Mouse (Mus musculus): ENCODE measurements around the gene Arpp19. TPM values are rescaled to one million over a fixed set of nuclear protein-coding genes. Genes with fewer than 3 reads are reported as not detected.
A peak's percentile ranks its signal among the peaks of the same experiment; 100 is the strongest.

The Arpp19 gene
- polyA plus RNA-seq, 2 experiments = 31.4 to 156 TPM

- H3K4me1 ChIP-seq (replicated peaks; ENCODE audit: control insufficient read depth in 2 of 2, insufficient read depth in 2 of 2, low read length in 1 of 2) = no peaks in the 10 kb centered on the region
- 64% methylated on average over 1 of the region's 1 CpGs for WGBS (ENCODE audit: insufficient replicate concordance)
- H3K27me3 ChIP-seq (ENCODE audit: control insufficient read depth, insufficient read depth, low read length) = no peaks in the 10 kb centered on the region
Measured at GRCm38 (mm10) chr9:75092134-75092533, 54.7 kb downstream of the Arpp19 start.

GRCm38 (mm10) chr9:75094762-75095161, 57.3 kb downstream of the Arpp19 start:
- ATAC-seq (ENCODE audit: insufficient read depth) (no peak), DNase-seq (ENCODE audit: low read depth in 3 of 3, low spot score in 3 of 3) (peak in 1 of 3 experiments; percentile 24)
- Histone ChIP-seq H3K4me3 (ENCODE audit: insufficient read depth in 1 of 2, low read depth in 2 of 2, low read length in 2 of 2) (no peak overlapping the region), H3K4me2 (ENCODE audit: low read depth) (no peak overlapping the region), H3K9ac (replicated peaks) (no peak overlapping the region), H3K27me3 (ENCODE audit: control insufficient read depth, insufficient read depth, low read length) (no peaks in the 10 kb centered on the region), H3K9me3 (ENCODE audit: control insufficient read depth, low read length) (no peaks in the 10 kb centered on the region), H3K27ac (no peak overlapping the region), H3K36me3 (replicated peaks; ENCODE audit: control insufficient read depth, insufficient read depth, low read depth) (no peaks in the 10 kb centered on the region), H3K4me1 (replicated peaks; ENCODE audit: control insufficient read depth in 2 of 2, insufficient read depth in 2 of 2, low read length in 1 of 2) (no peaks in the 10 kb centered on the region)
- no peak for TF ChIP-seq EP300 (IDR thresholded peaks at IDR 0.05; ENCODE audit: low read depth)
- no peak for TF ChIP-seq CTCF (IDR thresholded peaks at IDR 0.05; ENCODE audit: low read depth)
- 23% methylated on average over 3 of the region's 3 CpGs for WGBS (ENCODE audit: insufficient replicate concordance)

More at GRCm38 (mm10) chr9:75092134-75092533, 54.7 kb downstream of the Arpp19 start:
- TF ChIP-seq CTCF (IDR thresholded peaks at IDR 0.05; ENCODE audit: low read depth) (no peak), EP300 (IDR thresholded peaks at IDR 0.05; ENCODE audit: low read depth) (no peak)
- H3K27ac ChIP-seq = no peak overlapping the region
- no peaks in the 10 kb centered on the region for H3K36me3 ChIP-seq (replicated peaks; ENCODE audit: control insufficient read depth, insufficient read depth, low read depth)
- H3K4me3 ChIP-seq (ENCODE audit: insufficient read depth in 1 of 2, low read depth in 2 of 2, low read length in 2 of 2) = no peak overlapping the region
- H3K9ac ChIP-seq (replicated peaks) = no peak overlapping the region
- ATAC-seq (ENCODE audit: insufficient read depth) (no peak), DNase-seq (ENCODE audit: low read depth in 3 of 3, low spot score in 3 of 3) (no peak)
- no peaks in the 10 kb centered on the region for H3K9me3 ChIP-seq (ENCODE audit: control insufficient read depth, low read length)
- H3K4me2 ChIP-seq (ENCODE audit: low read depth) = no peak overlapping the region

GRCm38 (mm10) chr9:75098937-75099336, 61.5 kb downstream of the Arpp19 start:
- Histone ChIP-seq H3K27me3 (ENCODE audit: control insufficient read depth, insufficient read depth, low read length) (no peaks in the 10 kb centered on the region), H3K4me2 (ENCODE audit: low read depth) (no peak overlapping the region), H3K4me3 (ENCODE audit: insufficient read depth in 1 of 2, low read depth in 2 of 2, low read length in 2 of 2) (no peak overlapping the region), H3K4me1 (replicated peaks; ENCODE audit: control insufficient read depth in 2 of 2, insufficient read depth in 2 of 2, low read length in 1 of 2) (no peaks in the 10 kb centered on the region), H3K36me3 (replicated peaks; ENCODE audit: control insufficient read depth, insufficient read depth, low read depth) (no peaks in the 10 kb centered on the region), H3K9me3 (ENCODE audit: control insufficient read depth, low read length) (no peaks in the 10 kb centered on the region), H3K9ac (replicated peaks) (no peak overlapping the region), H3K27ac (no peak overlapping the region)
- no peak for DNase-seq (ENCODE audit: low read depth in 3 of 3, low spot score in 3 of 3)
- ATAC-seq (ENCODE audit: insufficient read depth) = no peak
- no peak for TF ChIP-seq CTCF (IDR thresholded peaks at IDR 0.05; ENCODE audit: low read depth)
- TF ChIP-seq EP300 (IDR thresholded peaks at IDR 0.05; ENCODE audit: low read depth) = no peak
- WGBS (ENCODE audit: insufficient replicate concordance) = 76% methylated on average over 9 of the region's 9 CpGs

GRCm38 (mm10) chr9:75100157-75100781, 62.9 kb downstream of the Arpp19 start:
- H3K4me2 ChIP-seq (ENCODE audit: low read depth) = no peak overlapping the region
- no peak overlapping the region for H3K27ac ChIP-seq
- DNase-seq (ENCODE audit: low read depth in 3 of 3, low spot score in 3 of 3) (no peak), ATAC-seq (ENCODE audit: insufficient read depth) (no peak)
- 78% methylated on average over 8 of the region's 8 CpGs for WGBS (ENCODE audit: insufficient replicate concordance)
- TF ChIP-seq EP300 (IDR thresholded peaks at IDR 0.05; ENCODE audit: low read depth) (no peak), CTCF (IDR thresholded peaks at IDR 0.05; ENCODE audit: low read depth) (no peak)
- H3K36me3 ChIP-seq (replicated peaks; ENCODE audit: control insufficient read depth, insufficient read depth, low read depth) = no peaks in the 10 kb centered on the region
- H3K9ac ChIP-seq (replicated peaks) = no peak overlapping the region
- H3K27me3 ChIP-seq (ENCODE audit: control insufficient read depth, insufficient read depth, low read length) = no peaks in the 10 kb centered on the region
- no peaks in the 10 kb centered on the region for H3K4me1 ChIP-seq (replicated peaks; ENCODE audit: control insufficient read depth in 2 of 2, insufficient read depth in 2 of 2, low read length in 1 of 2)
- no peaks in the 10 kb centered on the region for H3K9me3 ChIP-seq (ENCODE audit: control insufficient read depth, low read length)
- no peak overlapping the region for H3K4me3 ChIP-seq (ENCODE audit: insufficient read depth in 1 of 2, low read depth in 2 of 2, low read length in 2 of 2)

- Histone ChIP-seq H3K27me3 (ENCODE audit: control insufficient read depth, insufficient read depth, low read length) (no peaks in the 10 kb centered on the region), H3K9me3 (ENCODE audit: control insufficient read depth, low read length) (no peaks in the 10 kb centered on the region), H3K4me1 (replicated peaks; ENCODE audit: control insufficient read depth in 2 of 2, insufficient read depth in 2 of 2, low read length in 1 of 2) (no peaks in the 10 kb centered on the region), H3K4me2 (ENCODE audit: low read depth) (no peak overlapping the region), H3K27ac (no peak overlapping the region), H3K36me3 (replicated peaks; ENCODE audit: control insufficient read depth, insufficient read depth, low read depth) (no peaks in the 10 kb centered on the region), H3K4me3 (ENCODE audit: insufficient read depth in 1 of 2, low read depth in 2 of 2, low read length in 2 of 2) (no peak overlapping the region), H3K9ac (replicated peaks) (no peak overlapping the region)
- no peak for DNase-seq (ENCODE audit: low read depth in 3 of 3, low spot score in 3 of 3)
- TF ChIP-seq EP300 (IDR thresholded peaks at IDR 0.05; ENCODE audit: low read depth) = no peak
- no peak for TF ChIP-seq CTCF (IDR thresholded peaks at IDR 0.05; ENCODE audit: low read depth)
- ATAC-seq (ENCODE audit: insufficient read depth) = no peak
Measured at GRCm38 (mm10) chr9:75102131-75102530, 64.7 kb downstream of the Arpp19 start.

Other genes with a start within 250 kb of the Arpp19 start
- 0.84 and 1.1 TPM in 2 replicates for gene Onecut1, start 175.7 kb upstream of the Arpp19 start, polyA plus RNA-seq (2012; rRNA removed)
- gene Onecut1, start 175.7 kb upstream of the Arpp19 start, polyA plus RNA-seq (2014; fragmentation: Nextera tagmentation; extraction: Ambion mirVana) = 0.77 and 1.6 TPM in 2 replicates
- gene Fam214a, start 84.7 kb upstream of the Arpp19 start, polyA plus RNA-seq (2012; rRNA removed) = 0.78 TPM in 2 replicates
- 1.5 TPM in 2 replicates for gene Fam214a, start 84.7 kb upstream of the Arpp19 start, polyA plus RNA-seq (2014; fragmentation: Nextera tagmentation; extraction: Ambion mirVana)
- gene Myo5a, start 33.4 kb downstream of the Arpp19 start, polyA plus RNA-seq (2012; rRNA removed) = 0.87 and 1.3 TPM in 2 replicates
- gene Myo5a, start 33.4 kb downstream of the Arpp19 start, polyA plus RNA-seq (2014; fragmentation: Nextera tagmentation; extraction: Ambion mirVana) = 1.2 and 1.6 TPM in 2 replicates
- 0.52 and 0.93 TPM in 2 replicates for gene Myo5c, start 194.4 kb downstream of the Arpp19 start, polyA plus RNA-seq (2012; rRNA removed)
- 0.41 and 0.51 TPM in 2 replicates for gene Myo5c, start 194.4 kb downstream of the Arpp19 start, polyA plus RNA-seq (2014; fragmentation: Nextera tagmentation; extraction: Ambion mirVana)

Measured in liver, embryonic 14.5 days (tissue).